9 mouse cellular contexts compared by ENCODE assay signal in genomic region chr4:124861283-124862188, GRCm38 (mm10). TPM values are rescaled to one million over a fixed set of nuclear protein-coding genes. Genes with fewer than 3 reads are reported as not detected.
DNase-seq lines count a peak whose midpoint lies in the region; ATAC-seq and TF ChIP-seq lines count a peak whose summit lies in the region.
"Had no signal": no experiment of that assay in that cellular context is flagged by ENCODE, and none has a peak within 500 bp of the region (broad histone marks: within the 10 kb centered on the region; RNA-seq: fewer than 3 reads in every experiment).

Gene Maneal (minus strand): TSS chr4:124862171.

- no peak for ATAC-seq in heart, embryonic 14.5 days (ENCODE audit: insufficient number of reproducible peaks, insufficient read depth, low FRiP score, low read depth)
- ATAC-seq in embryonic facial prominence, embryonic 14.5 days (ENCODE audit: low read depth) = peak; percentile 9; the same call in 1 of the 2 replicates
- peak; percentile 58 for ATAC-seq in neural tube, embryonic 11.5 days (ENCODE audit: insufficient read depth, low FRiP score, low TSS enrichment)

- in situ Hi-C loops in ES-E14 (cut with MboI; ENCODE audit: low sequenced_read_pairs in 2 of 2, unreplicated experiment in 2 of 2) = no loop called here

- 4% methylated on average over 57 of the region's 77 CpGs for WGBS in heart, embryonic 14.5 days
- 5% methylated on average over 32 of the region's 77 CpGs for WGBS in embryonic facial prominence, embryonic 14.5 days
- 5% methylated on average over 47 of the region's 77 CpGs for WGBS in neural tube, embryonic 11.5 days

- peaks cover 0 to 2% of the 10 kb centered on the region in 2 experiments; a peak in 2 of 4 replicates for H3K4me1 ChIP-seq in heart, embryonic 14.5 days (ENCODE audit: control insufficient read depth in 2 of 2, insufficient read depth in 2 of 2, low read length in 2 of 2)
- peaks cover 0 to 2% of the 10 kb centered on the region in 2 experiments; a peak in 1 of 4 replicates for H3K4me1 ChIP-seq in ES-E14 (ENCODE audit: control insufficient read depth in 2 of 2, insufficient read depth in 2 of 2, low read length in 2 of 2, poor library complexity in 1 of 2)
- no peaks in the 10 kb centered on the region for H3K4me1 ChIP-seq in embryonic facial prominence, embryonic 14.5 days (ENCODE audit: control insufficient read depth, insufficient read depth, low read length)
- peaks cover 5% of the 10 kb centered on the region; the same call in 1 of the 2 replicates for H3K4me1 ChIP-seq in neural tube, embryonic 11.5 days (ENCODE audit: control insufficient read depth, insufficient read depth, low read length)

- intact Hi-C loops in heart, postnatal 10 days (cut with DNase I) = no loop called here

- no peak for DNase-seq in heart, postnatal 10 days
- DNase-seq in ES-E14 (ENCODE audit: low read depth, low spot score) = no peak
- no peak for DNase-seq in embryonic facial prominence, embryonic 14.5 days (ENCODE audit: low spot score)
- DNase-seq in layer of hippocampus, postnatal 36 days = no peak
- peak; percentile 30 for DNase-seq in neural tube, embryonic 11.5 days (ENCODE audit: low spot score)
- no peak for DNase-seq in adipocyte (ENCODE audit: low spot score)
- no peak for DNase-seq in frontal cortex, postnatal 10 days (ENCODE audit: low spot score in 2 of 2)

- peak within 1 kb of the TSS; percentile 25 for H3K9ac ChIP-seq in heart, embryonic 14.5 days (ENCODE audit: low read length)
- peak within 1 kb of the TSS; percentile 80 for H3K9ac ChIP-seq in ES-E14 (ENCODE audit: insufficient read depth, low read depth, low read length, poor library complexity, severe bottlenecking)
- H3K9ac ChIP-seq in embryonic facial prominence, embryonic 14.5 days (ENCODE audit: low read depth, low read length) = peak within 1 kb of the TSS; percentile 49
- H3K9ac ChIP-seq in neural tube, embryonic 11.5 days (ENCODE audit: low read length) = peak within 1 kb of the TSS; percentile 78

- no peak within 1 kb of the TSS for H3K27ac ChIP-seq in heart, embryonic 14.5 days (replicated peaks in 1 of 2; ENCODE audit: control insufficient read depth in 1 of 2, insufficient read depth in 1 of 2, low read depth in 2 of 2, low read length in 2 of 2)
- no peak within 1 kb of the TSS for H3K27ac ChIP-seq in ES-E14 (ENCODE audit: insufficient read depth, low read depth, low read length, poor library complexity, severe bottlenecking)
- no peak within 1 kb of the TSS for H3K27ac ChIP-seq in embryonic facial prominence, embryonic 14.5 days (replicated peaks; ENCODE audit: low read depth, low read length)
- peak within 1 kb of the TSS; percentile 60 for H3K27ac ChIP-seq in neural tube, embryonic 11.5 days (ENCODE audit: low read depth, low read length)

- no peaks in the 10 kb centered on the region for H3K9me3 ChIP-seq in heart, embryonic 14.5 days (ENCODE audit: control insufficient read depth, low read length)
- no peaks in the 10 kb centered on the region for H3K9me3 ChIP-seq in ES-E14 (ENCODE audit: control insufficient read depth, insufficient read depth, low read depth, low read length)
- H3K9me3 ChIP-seq in embryonic facial prominence, embryonic 14.5 days (ENCODE audit: control insufficient read depth, low read length) = no peaks in the 10 kb centered on the region
- no peaks in the 10 kb centered on the region for H3K9me3 ChIP-seq in neural tube, embryonic 11.5 days (ENCODE audit: control insufficient read depth, low read length)

- peak within 1 kb of the TSS; percentile 75 for H3K4me2 ChIP-seq in heart, embryonic 14.5 days (ENCODE audit: low read length)
- H3K4me2 ChIP-seq in embryonic facial prominence, embryonic 14.5 days (ENCODE audit: low read depth, low read length) = peak within 1 kb of the TSS; percentile 77
- H3K4me2 ChIP-seq in neural tube, embryonic 11.5 days (ENCODE audit: low read depth) = peak within 1 kb of the TSS; percentile 80

- H3K27me3 ChIP-seq in heart, embryonic 14.5 days (ENCODE audit: control insufficient read depth, insufficient read depth, low read length) = peaks cover 29% of the 10 kb centered on the region
- H3K27me3 ChIP-seq in embryonic facial prominence, embryonic 14.5 days (replicated peaks; ENCODE audit: control insufficient read depth, insufficient read depth, low read length) = peaks cover 26% of the 10 kb centered on the region
- H3K27me3 ChIP-seq in neural tube, embryonic 11.5 days (ENCODE audit: control insufficient read depth, insufficient read depth, low read length) = peaks cover 4% of the 10 kb centered on the region; the same call in 1 of the 2 replicates

- H3K36me3 ChIP-seq in heart, embryonic 14.5 days (ENCODE audit: control insufficient read depth, insufficient read depth, low read length) = peaks cover 5% of the 10 kb centered on the region; the same call in 1 of the 2 replicates
- peaks cover 4% of the 10 kb centered on the region; the same call in 1 of the 2 replicates for H3K36me3 ChIP-seq in ES-E14 (ENCODE audit: control insufficient read depth, insufficient read depth, low read length, poor library complexity, severe bottlenecking)
- peaks cover 7% of the 10 kb centered on the region; the same call in 1 of the 2 replicates for H3K36me3 ChIP-seq in embryonic facial prominence, embryonic 14.5 days (ENCODE audit: control insufficient read depth, insufficient read depth, low read length)
- peaks cover 1% of the 10 kb centered on the region; the same call in 1 of the 2 replicates for H3K36me3 ChIP-seq in neural tube, embryonic 11.5 days (ENCODE audit: control insufficient read depth, insufficient read depth, low read length)

- H3K4me3 ChIP-seq in heart, embryonic 14.5 days (ENCODE audit: control insufficient read depth in 1 of 2, insufficient read depth in 1 of 2, low read depth in 1 of 2, low read length in 2 of 2) = peak within 1 kb of the TSS; percentile 45 to 49
- H3K4me3 ChIP-seq in ES-E14 (ENCODE audit: insufficient read depth in 1 of 2, low read depth in 1 of 2, low read length in 2 of 2, poor library complexity in 1 of 2, severe bottlenecking in 1 of 2) = peak within 1 kb of the TSS; percentile 74 to 89
- peak within 1 kb of the TSS; percentile 53 for H3K4me3 ChIP-seq in embryonic facial prominence, embryonic 14.5 days (ENCODE audit: low read depth, low read length)
- peak within 1 kb of the TSS; percentile 64 for H3K4me3 ChIP-seq in neural tube, embryonic 11.5 days (ENCODE audit: low read depth, low read length)

TF ChIP-seq in ES-E14, 5 proteins besides CTCF, POLR2A, EP300 and RAD21:
- TF ChIP-seq HCFC1 (IDR thresholded peaks at IDR 0.05; ENCODE audit: borderline replicate concordance, insufficient read depth, low read length) = no peak
- TF ChIP-seq CHD2 (IDR thresholded peaks at IDR 0.05; ENCODE audit: low read depth, low read length) = no peak
- no peak for TF ChIP-seq MAFK (IDR thresholded peaks at IDR 0.05; ENCODE audit: insufficient read depth, low read depth, low read length)
- no peak for TF ChIP-seq ZNF384 (IDR thresholded peaks at IDR 0.05; ENCODE audit: low read depth, low read length)
- no peak for TF ChIP-seq ZC3H11A (IDR thresholded peaks at IDR 0.05; ENCODE audit: borderline replicate concordance, low read depth, low read length)
TF ChIP-seq in ES-E14: peak in this region for 0.

RNA-seq across cellular contexts. Expression of gene Maneal, which starts in this region (rescaled TPM):
- 0.14 and 0.16 TPM in 2 replicates for polyA plus RNA-seq in heart, embryonic 14.5 days (2014; fragmentation: Nextera tagmentation; extraction: Ambion mirVana)
- under 1 TPM; 0.10 to 0.22 TPM for total RNA-seq in heart, postnatal 10 days (2021)
- total RNA-seq in ES-E14 (2012; rRNA removed) = 5.4 and 10.5 TPM in 2 replicates
- polyA plus RNA-seq in embryonic facial prominence, embryonic 14.5 days (2014; fragmentation: Nextera tagmentation; extraction: Ambion mirVana) = 1.4 and 2.0 TPM in 2 replicates
- 10 to 100 TPM; 50.6 to 52.1 TPM for total RNA-seq in layer of hippocampus, postnatal 36 days (2021)
- polyA plus RNA-seq in neural tube, embryonic 11.5 days (2014; fragmentation: Nextera tagmentation; extraction: Ambion mirVana) = 9.1 and 11.8 TPM in 2 replicates
- polyA plus RNA-seq: Patski had no signal

Comparison
In these comparisons a context has a peak if more than half of its experiments do, and no peak if none do; other contexts are left out.
1. H3K9ac ChIP-seq: peak in every context shown above with its lines; median percentile 80 in ES-E14; 78 in neural tube, embryonic 11.5 days; 49 in embryonic facial prominence, embryonic 14.5 days; 25 in heart, embryonic 14.5 days.